Mouse (Mus musculus) layer of hippocampus, adult 8-10 months (tissue): ENCODE results near the gene Dennd2a. TPM values are rescaled to one million over a fixed set of nuclear protein-coding genes. Genes with fewer than 3 reads are reported as not detected.
"Not testable (repeated sequence)": the region's sequence is repeated elsewhere in the genome, so short reads cannot be mapped to it uniquely, and the experiment has no call there.

Experiments
- DNase-seq, 2 experiments: peaks; one replicate each; pipeline ENCODE4 v3.0.0; 2022; ENCODE audit warnings: low spot score in 2 of 2
- total RNA-seq, 4 experiments: library from RNA; stranded (reverse); gene quantifications; 2 replicates each; pipeline ENCODE4 v1.2.4; 2022

Dennd2a gene
- total RNA-seq, 4 experiments from 2014 or later: 31.0 to 41.5 (median 36.2) TPM

- no peak for DNase-seq
Observed at GRCm38 (mm10) chr6:39451033-39451432, 106.6 kb downstream of the Dennd2a start.

- DNase-seq: no peak
Observed at GRCm38 (mm10) chr6:39450580-39450979, 107.1 kb downstream of the Dennd2a start.

GRCm38 (mm10) chr6:39447429-39448185 is 110.1 kb downstream of the Dennd2a start:
- no peak for DNase-seq

GRCm38 (mm10) chr6:39445801-39446572 is 111.7 kb downstream of the Dennd2a start:
- DNase-seq: no peak

- DNase-seq: no peak
Observed at GRCm38 (mm10) chr6:39442786-39443287, 114.8 kb downstream of the Dennd2a start.

DNA sequence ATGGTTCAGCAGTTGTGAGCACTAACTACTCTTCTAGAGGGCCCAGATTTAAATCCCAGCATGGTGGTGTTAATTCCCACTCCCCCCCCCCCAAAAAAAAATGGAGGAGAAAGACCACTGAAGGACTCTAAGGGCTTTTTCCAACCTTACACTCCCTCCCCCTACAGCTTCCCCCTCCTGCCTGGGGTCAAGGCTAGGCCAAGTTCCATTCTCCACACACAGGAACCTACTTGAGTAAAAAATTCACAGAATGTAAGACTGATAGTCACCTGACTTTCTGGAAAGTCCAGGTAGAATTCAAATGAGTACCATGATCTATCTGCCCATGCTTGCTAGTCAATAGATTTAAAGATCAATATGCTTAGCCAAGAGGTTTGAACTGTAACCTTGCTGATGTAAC is 117.5 kb downstream of the Dennd2a start:
- no peak for DNase-seq

DNA sequence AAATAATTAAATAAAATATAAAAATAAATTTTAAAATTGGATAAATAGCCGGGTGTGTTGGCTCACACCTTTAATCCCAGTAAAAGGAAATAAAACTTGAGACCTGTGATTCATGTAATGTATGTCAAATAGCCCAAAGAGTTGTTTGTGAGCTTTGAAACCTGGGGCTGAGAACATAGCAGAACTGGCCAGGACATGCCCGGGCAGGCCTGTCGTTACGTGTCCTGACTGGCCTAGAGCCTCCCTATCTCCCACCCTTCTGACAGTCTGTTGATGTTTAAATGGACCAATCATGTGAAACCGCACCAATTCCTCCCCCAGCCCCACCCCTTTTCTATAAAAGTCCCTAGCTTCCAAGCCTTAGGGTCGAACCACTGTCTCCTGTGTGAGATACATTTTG is 120.1 kb downstream of the Dennd2a start:
- not testable (repeated sequence) for DNase-seq

DNA sequence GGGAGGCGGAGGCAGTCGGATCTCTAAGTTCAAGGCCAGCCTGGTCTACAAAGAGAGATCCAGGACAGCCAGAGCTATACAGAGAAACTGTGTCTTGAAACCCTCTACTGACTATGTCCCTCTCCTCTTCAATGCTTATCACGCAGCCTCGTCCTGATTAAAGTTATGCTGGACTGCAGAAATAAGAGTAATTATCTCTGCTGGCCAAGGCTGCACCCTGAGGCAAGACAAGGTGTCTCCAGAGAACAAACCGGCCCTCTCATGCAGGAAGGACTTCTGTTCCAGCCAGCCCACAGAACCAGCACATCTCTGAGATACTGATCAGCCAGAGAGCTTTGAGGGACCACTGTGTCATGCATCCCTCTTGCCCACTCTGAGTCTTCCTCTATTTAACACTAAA is 121.8 kb downstream of the Dennd2a start:
- no peak for DNase-seq

DNA sequence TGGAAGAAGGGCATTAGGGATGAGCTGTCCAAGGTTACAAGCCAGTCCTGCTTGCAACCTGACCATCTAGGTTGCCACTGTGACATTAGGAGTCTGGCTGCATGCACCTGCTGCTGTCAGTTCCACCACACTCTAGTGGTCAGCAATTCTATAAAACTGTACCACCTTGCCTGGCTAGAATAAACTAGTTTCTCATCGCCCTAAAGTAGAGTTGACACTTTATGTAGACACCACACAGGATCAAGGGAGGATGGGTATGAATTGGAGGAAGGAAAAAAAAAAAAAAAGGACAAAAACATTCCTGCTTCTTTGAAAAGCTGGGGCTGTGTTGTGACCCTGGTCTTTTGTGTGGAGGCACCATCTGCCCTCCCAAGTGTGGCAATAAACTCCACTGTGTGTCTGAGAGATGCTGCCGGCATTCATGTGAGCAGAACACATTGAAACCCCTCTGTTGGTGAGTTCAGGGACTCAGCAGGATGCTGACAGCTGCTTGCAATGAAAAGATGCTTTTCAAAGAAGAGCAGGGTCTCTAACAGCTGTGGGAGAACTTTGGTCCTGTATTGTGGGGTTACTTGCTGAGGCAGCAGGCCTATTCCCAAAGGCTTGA is 122.7 kb downstream of the Dennd2a start:
- no peak for DNase-seq

DNA sequence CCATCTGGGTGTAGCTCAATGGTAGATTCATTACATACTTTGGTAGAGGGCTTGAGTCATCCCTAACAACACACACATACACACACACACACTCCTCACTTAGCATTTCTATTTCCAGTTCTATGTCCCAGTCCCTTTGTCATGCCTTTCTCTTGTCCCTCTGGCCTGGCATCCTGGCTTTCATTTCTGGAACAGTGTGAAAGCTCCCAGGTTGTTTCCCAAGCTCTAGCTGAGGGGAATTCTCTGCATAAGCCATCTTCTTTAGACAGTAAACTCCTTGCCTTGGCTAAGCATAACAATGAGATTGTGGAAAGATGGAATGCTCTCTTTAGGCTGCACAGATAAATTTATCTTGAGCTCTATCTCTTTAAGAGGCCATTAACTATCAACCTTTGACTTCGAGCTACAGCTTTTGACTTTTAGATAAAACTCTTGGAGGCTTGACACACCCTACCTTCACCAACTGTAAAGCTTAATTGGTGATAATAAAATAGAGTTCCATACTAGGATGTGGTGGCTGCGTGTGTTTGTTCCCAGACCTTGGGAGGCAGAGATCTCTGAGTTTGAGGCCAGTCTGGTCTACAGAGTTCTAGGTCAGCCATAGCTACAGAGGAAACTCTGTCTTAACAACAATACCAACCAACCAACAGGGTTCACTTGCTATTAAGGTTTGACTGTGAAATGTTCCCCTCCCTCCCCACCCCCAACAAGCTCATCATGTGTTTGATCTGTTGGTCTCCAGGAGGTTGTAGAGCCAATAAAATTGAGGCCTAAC is 123.4 kb downstream of the Dennd2a start:
- no peak for DNase-seq

GRCm38 (mm10) chr6:39433701-39434100 is 124.0 kb downstream of the Dennd2a start:
- no peak for DNase-seq

DNA sequence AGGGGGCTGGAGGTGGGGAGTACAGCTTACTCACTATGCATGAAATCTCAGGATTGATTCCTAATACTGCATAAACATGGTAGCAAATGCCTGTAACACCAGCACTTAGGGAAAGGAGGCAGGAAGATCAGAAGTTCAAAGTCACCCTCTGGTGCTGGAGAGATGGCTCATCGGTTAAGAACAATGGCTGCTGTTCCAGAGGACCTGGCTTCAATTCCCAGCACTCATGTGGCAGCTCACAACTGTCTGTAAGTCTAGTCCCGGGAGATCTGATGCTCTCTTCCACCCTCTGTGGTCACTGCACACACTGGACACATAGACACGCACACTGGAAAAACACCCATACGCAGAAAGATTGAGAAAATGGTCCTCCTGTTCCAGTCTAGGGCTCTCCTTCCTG is 124.5 kb downstream of the Dennd2a start:
- DNase-seq: no peak

DNA sequence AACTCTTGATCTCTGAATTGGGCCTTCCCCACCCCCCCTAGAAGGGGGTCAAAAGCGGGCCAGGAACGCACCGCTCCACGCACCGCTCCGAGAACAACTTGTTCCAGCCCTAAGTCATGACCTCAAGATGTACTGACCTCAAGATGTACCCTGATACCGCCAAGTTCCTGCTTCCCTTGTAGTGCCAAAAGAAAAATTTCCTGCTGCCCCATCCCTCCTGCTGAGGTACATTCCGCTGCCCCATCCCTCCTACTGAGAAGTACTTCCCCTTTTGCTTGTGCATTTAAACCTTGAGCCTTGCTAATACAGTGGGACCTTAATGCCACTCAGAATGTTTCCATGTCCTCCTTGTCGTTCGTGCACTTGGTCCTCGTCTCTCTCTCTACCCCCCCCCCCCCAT is 126.9 kb downstream of the Dennd2a start:
- DNase-seq: no peak

DNA sequence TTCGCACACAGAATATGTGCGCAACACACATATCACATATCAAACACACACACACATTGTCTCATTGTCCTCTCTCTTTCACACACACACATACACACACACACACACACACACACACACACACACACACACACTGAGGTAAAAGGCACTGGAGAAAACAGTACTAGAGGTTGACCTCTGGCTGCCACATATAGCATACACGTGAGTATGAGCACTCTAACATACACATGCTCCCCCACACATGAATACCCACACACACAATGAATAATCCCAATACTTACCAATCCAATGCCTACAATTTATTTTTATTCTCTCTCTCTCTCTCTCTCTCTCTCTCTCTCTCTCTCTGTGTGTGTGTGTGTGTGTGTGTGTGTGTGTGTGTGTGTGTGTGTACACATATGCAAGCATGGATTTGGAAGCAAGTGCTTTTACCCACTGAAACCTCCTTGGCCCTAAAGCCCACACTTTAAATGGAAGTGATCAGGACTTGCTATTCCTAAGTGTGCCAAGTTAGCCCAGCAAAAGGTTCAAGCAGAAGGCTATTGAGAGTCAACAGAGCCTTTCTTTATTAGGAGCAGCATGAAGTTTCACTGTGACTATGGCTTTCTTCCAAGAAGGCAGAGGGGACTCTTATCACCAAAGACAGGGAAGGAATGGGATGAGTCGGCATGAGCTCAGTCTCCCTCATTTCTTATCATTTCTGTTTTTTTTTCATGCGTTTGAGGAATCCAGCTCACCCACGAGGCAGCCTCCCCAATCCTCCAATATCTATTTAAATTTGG is 128.5 kb downstream of the Dennd2a start:
- DNase-seq: no peak

- no peak for DNase-seq
Observed at GRCm38 (mm10) chr6:39427276-39428003, 130.2 kb downstream of the Dennd2a start.

GRCm38 (mm10) chr6:39426725-39427124 is 130.9 kb downstream of the Dennd2a start:
- DNase-seq: no peak

- no peak for DNase-seq
Observed at GRCm38 (mm10) chr6:39425181-39425580, 132.5 kb downstream of the Dennd2a start.

- no peak for DNase-seq
Observed at GRCm38 (mm10) chr6:39423686-39424085, 134.0 kb downstream of the Dennd2a start.

GRCm38 (mm10) chr6:39423130-39423551 is 134.5 kb downstream of the Dennd2a start:
- DNase-seq: no peak

GRCm38 (mm10) chr6:39420867-39421266 is 136.8 kb downstream of the Dennd2a start:
- DNase-seq: no peak
